7 mouse cellular contexts compared by ENCODE assay signal in the genomic region with DNA sequence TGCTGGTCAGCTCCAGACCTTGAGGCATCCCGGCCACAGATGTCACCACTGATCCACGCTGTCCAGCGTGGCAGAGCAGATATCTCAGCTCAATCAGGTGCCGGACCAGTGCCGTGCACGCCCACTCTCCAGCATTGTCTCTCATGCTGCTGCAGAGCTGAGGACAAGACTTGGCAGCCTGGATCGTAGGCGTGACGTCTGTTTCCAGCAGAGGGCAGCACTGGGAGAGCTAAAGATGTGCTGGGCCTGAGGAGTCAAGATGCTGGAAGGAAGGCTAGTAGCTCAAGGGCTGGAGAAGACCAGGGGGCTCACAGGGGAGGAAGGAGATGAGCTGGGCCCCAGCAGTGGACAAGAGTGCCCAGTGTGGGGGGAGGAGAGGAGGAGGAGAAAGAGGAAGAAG.
DNase-seq lines count a peak whose midpoint lies in the region; ATAC-seq and TF ChIP-seq lines count a peak whose summit lies in the region.

No protein-coding gene starts in this region.

- peak overlapping the region; percentile 90 for H3K4me2 ChIP-seq in hindbrain, postnatal 0 days (ENCODE audit: low read depth, low read length)
- H3K4me2 ChIP-seq in midbrain, embryonic 15.5 days: peak overlapping the region; percentile 95

- H3K4me3 ChIP-seq in hindbrain, postnatal 0 days (ENCODE audit: low read length): peak overlapping the region; percentile 63
- H3K4me3 ChIP-seq in midbrain, embryonic 15.5 days: peak overlapping the region; percentile 25

- H3K9ac ChIP-seq in hindbrain, postnatal 0 days (replicated peaks; ENCODE audit: low read length): no peak overlapping the region
- no peak overlapping the region for H3K9ac ChIP-seq in midbrain, embryonic 15.5 days

- H3K36me3 ChIP-seq in hindbrain, postnatal 0 days (ENCODE audit: insufficient read depth, low read length): no peaks in the 10 kb centered on the region
- H3K36me3 ChIP-seq in midbrain, embryonic 15.5 days (replicated peaks): no peaks in the 10 kb centered on the region

- peak; percentile 98 for TF ChIP-seq CTCF in hindbrain, postnatal 0 days (IDR thresholded peaks at IDR 0.05; ENCODE audit: low read depth)

- no peak overlapping the region for H3K27ac ChIP-seq in hindbrain, postnatal 0 days
- H3K27ac ChIP-seq in midbrain, embryonic 15.5 days: no peak overlapping the region

- no peaks in the 10 kb centered on the region for H3K27me3 ChIP-seq in hindbrain, postnatal 0 days (ENCODE audit: insufficient read depth, low read length)
- H3K27me3 ChIP-seq in midbrain, embryonic 15.5 days (replicated peaks): peaks cover 14% of the 10 kb centered on the region; the same call in 1 of the 2 replicates

- ATAC-seq in hindbrain, postnatal 0 days: 0 out of 2 replicates have a peak, but pooled peaks have one; percentile 5
- ATAC-seq in midbrain, embryonic 15.5 days (replicated peaks): no peak

- H3K4me1 ChIP-seq in hindbrain, postnatal 0 days (ENCODE audit: insufficient read depth, low read length): peaks cover 27% of the 10 kb centered on the region
- H3K4me1 ChIP-seq in midbrain, embryonic 15.5 days: peaks cover 47% of the 10 kb centered on the region

- WGBS in hindbrain, postnatal 0 days: 3% methylated on average over 9 of the region's 9 CpGs
- 6% methylated on average over 9 of the region's 9 CpGs for WGBS in midbrain, embryonic 15.5 days

- peak; percentile 71 to 91 for DNase-seq in adrenal gland, adult (ENCODE audit: inconsistent age in 2 of 2, low spot score in 1 of 2)
- DNase-seq in cerebellum, postnatal 14 days: peak; percentile 94 to 96
- peak; percentile 92 to 93 for DNase-seq in frontal cortex, postnatal 36 days (ENCODE audit: low spot score in 2 of 2)
- DNase-seq in hindbrain, postnatal 0 days (ENCODE audit: low spot score): peak; percentile 94
- DNase-seq in left cerebral cortex, postnatal 10 days (ENCODE audit: extremely low spot score in 1 of 2, low spot score in 2 of 2): peak; percentile 87 to 88
- peak; percentile 43 to 77 for DNase-seq in spleen, postnatal 10 days (ENCODE audit: low spot score in 2 of 2)

- no peaks in the 10 kb centered on the region for H3K9me3 ChIP-seq in hindbrain, postnatal 0 days (ENCODE audit: low read length)
- H3K9me3 ChIP-seq in midbrain, embryonic 15.5 days: no peaks in the 10 kb centered on the region

- intact Hi-C loops in left cerebral cortex, postnatal 10 days (cut with DNase I): loop anchor here (2.0 to 5.0 kb wide), 2 partner anchors 23 to 98 kb away; no protein-coding TSS in a partner anchor
